Mouse (Mus musculus): ENCODE results near the gene Nlgn2. TPM values are rescaled to one million over a fixed set of nuclear protein-coding genes. Genes with fewer than 3 reads are reported as not detected.

The Nlgn2 gene
- polyA plus RNA-seq, 1 experiment from 2014 or later, result 16.6 TPM

DNA sequence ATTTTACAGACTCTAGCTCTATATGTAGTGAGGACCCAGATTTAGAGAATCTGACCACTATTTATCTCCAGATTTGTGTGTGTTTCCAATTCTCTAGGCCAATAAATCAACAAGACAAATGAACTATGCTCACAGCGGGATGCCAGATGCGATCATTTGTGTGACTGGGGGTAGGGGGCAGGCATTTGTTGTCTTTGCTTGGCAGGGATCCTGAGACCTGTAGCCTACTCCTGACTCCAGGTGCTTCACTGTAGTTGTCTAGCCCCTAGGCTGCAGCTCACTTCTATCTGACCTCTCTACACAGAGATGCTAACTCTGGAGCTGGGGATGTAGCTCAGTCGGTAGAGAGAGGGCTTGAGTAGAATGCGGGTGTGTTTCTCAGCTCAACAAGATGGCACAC lies 55.8 kb downstream of the Nlgn2 start:
- H3K9ac ChIP-seq, result no peak overlapping the region

DNA sequence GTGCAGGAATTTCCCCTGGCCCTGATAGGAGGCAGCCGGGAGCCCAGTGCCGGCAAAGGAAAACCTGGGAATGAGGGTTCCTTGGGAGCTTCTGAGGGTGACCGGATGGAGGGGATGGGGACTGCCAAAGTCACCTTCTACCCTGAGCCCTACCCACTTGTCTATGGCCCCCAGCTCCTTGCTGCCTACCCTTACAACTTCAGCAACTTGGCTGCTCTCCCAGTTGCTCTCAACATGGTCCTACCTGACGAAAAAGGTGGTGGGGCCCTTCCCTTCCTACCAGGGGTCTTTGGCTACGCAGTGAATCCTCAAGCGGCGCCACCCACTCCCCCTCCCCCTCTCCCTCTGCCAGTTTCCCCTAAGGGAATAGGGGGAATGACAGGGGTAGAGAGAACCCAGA lies 58.6 kb downstream of the Nlgn2 start:
- H3K9me3 ChIP-seq (replicated peaks), result no peaks in the 10 kb centered on the region
- peaks cover 15% of the 10 kb centered on the region; the same call in 1 of the 2 replicates for H3K36me3 ChIP-seq (ENCODE audit: poor library complexity, severe bottlenecking)
- no peak for ATAC-seq
- H3K9ac ChIP-seq, result no peak overlapping the region
- 0 out of 2 replicates have a peak, but pooled peaks cover 9% of the 10 kb centered on the region for H3K27me3 ChIP-seq
- H3K27ac ChIP-seq, result no peak overlapping the region
- peaks cover 6% of the 10 kb centered on the region for H3K4me1 ChIP-seq
- H3K4me3 ChIP-seq, result no peak overlapping the region
- H3K4me2 ChIP-seq, result no peak overlapping the region
- WGBS, result 50% methylated on average over 7 of the region's 7 CpGs

More for the DNA sequence above, 55.8 kb downstream of the Nlgn2 start:
- H3K4me2 ChIP-seq, result no peak overlapping the region
- ATAC-seq, result no peak
- H3K36me3 ChIP-seq (ENCODE audit: poor library complexity, severe bottlenecking), result 0 out of 2 replicates have a peak, but pooled peaks cover 4% of the 10 kb centered on the region
- 0 out of 2 replicates have a peak, but pooled peaks cover 9% of the 10 kb centered on the region for H3K27me3 ChIP-seq
- H3K4me3 ChIP-seq, result no peak overlapping the region
- no peak overlapping the region for H3K27ac ChIP-seq
- H3K9me3 ChIP-seq (replicated peaks), result no peaks in the 10 kb centered on the region
- H3K4me1 ChIP-seq, result peaks cover 6% of the 10 kb centered on the region
- 47% methylated on average over 4 of the region's 4 CpGs for WGBS

DNA sequence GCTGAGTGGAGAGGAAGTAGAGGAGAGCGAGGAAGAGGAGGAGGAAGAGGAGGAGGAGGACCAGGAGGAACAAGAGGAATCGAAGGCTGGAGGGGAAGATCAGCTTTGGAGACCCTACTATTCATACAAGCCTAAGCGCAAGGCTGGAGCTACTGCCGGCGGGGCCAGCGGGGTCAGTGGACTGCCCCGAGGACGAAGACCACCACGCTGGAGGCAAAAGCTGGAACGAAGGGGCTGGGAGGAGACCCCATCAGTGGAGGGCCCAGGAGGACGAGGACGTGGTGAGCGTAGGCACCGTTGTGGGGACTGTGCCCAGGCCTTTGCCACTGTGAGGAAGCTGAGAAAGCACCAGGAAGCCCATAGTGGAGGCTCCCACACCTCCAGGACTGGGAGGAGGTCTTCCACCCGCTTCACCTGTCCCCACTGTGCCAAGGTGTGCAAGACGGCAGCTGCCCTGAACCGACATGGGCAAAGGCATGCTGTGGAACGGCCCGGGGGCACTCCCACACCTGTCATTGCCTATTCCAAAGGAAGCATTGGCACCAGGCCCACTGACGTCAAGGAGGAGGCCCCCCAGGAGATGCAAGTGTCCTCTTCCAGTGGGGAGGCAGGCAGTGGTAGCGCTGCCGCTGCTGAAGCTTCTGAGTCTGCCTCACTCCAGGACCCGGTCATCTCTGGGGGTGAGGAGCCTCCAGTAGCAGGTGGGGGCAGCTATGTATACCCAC lies 59.2 kb downstream of the Nlgn2 start:
- no peak for ATAC-seq
- Histone ChIP-seq H3K4me2 (no peak overlapping the region), H3K4me3 (no peak overlapping the region), H3K9ac (no peak overlapping the region), H3K27ac (no peak overlapping the region), H3K4me1 (peaks cover 6% of the 10 kb centered on the region), H3K9me3 (replicated peaks) (no peaks in the 10 kb centered on the region), H3K27me3 (0 out of 2 replicates have a peak, but pooled peaks cover 9% of the 10 kb centered on the region), H3K36me3 (ENCODE audit: poor library complexity, severe bottlenecking) (peaks cover 15% of the 10 kb centered on the region; the same call in 1 of the 2 replicates)
- WGBS, result 74% methylated on average over 23 of the region's 23 CpGs

DNA sequence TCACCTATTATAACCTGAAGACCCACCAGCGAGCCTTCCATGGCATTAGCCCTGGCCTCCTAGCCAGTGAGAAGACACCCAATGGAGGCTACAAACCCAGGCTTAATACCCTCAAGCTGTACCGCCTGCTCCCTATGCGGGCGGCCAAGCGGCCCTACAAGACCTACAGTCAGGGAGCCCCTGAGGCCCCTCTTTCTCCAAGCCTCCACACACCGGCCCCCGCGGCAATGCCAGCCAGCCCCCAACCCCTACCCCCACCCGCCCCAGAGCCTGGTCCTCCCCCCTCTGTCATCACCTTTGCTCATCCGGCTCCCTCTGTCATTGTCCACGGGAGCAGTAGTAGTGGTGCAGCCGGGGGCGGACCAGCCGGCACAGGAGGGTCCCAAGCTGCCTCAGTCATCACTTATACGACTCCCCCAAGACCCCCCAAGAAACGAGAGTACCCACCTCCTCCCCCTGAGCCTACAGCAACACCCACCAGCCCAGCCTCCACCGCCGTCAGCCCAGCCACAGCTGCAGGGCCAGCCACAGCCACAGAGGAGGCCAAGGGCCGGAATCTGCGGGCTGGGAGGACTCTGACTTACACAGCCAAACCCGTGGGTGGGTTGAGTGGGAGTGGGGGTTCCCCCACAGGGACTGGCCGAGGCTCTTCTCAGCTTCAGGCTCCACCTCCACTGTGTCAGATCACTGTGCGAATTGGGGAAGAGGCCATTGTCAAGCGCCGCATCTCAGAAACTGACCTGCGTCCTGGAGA lies 59.9 kb downstream of the Nlgn2 start:
- ATAC-seq, result no peak
- H3K9me3 ChIP-seq (replicated peaks), result no peaks in the 10 kb centered on the region
- H3K9ac ChIP-seq, result no peak overlapping the region
- WGBS, result 70% methylated on average over 26 of the region's 26 CpGs
- H3K27ac ChIP-seq, result no peak overlapping the region
- no peak overlapping the region for H3K4me3 ChIP-seq
- H3K4me1 ChIP-seq, result peaks cover 6% of the 10 kb centered on the region
- 0 out of 2 replicates have a peak, but pooled peaks cover 9% of the 10 kb centered on the region for H3K27me3 ChIP-seq
- no peak overlapping the region for H3K4me2 ChIP-seq
- H3K36me3 ChIP-seq (ENCODE audit: poor library complexity, severe bottlenecking), result peaks cover 15% of the 10 kb centered on the region; the same call in 1 of the 2 replicates

- peaks cover 15% of the 10 kb centered on the region; the same call in 1 of the 2 replicates for H3K36me3 ChIP-seq (ENCODE audit: poor library complexity, severe bottlenecking)
- H3K4me3 ChIP-seq, result no peak overlapping the region
- H3K27me3 ChIP-seq, result 0 out of 2 replicates have a peak, but pooled peaks cover 2% of the 10 kb centered on the region
- H3K27ac ChIP-seq, result no peak overlapping the region
- peaks cover 6% of the 10 kb centered on the region for H3K4me1 ChIP-seq
- H3K9ac ChIP-seq, result no peak overlapping the region; the same call in 1 of the 2 replicates
- ATAC-seq, result no peak
- H3K9me3 ChIP-seq (replicated peaks), result no peaks in the 10 kb centered on the region
- WGBS, result 88% methylated on average over 20 of the region's 20 CpGs
- no peak overlapping the region for H3K4me2 ChIP-seq
Observed at GRCm38 (mm10) chr11:69776488-69776887, 61.1 kb downstream of the Nlgn2 start.

DNA sequence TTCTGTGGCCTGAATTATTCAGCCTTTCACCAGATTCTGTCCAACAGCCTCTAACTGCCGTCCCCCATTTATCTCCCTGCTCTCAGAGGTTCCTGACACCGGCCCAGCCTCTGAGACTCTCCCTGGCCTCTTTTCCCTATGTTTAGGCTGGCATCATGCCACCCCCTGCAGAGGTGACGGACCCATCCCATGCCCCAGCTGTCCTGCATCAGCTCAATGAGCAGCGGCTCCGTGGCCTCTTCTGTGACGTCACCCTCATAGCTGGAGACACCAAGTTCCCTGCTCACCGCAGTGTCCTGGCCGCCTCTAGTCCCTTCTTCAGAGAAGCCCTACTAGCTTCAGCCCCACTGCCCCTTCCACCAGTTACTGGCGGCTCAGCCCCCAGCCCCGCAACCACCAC lies 61.9 kb downstream of the Nlgn2 start:
- no peak for ATAC-seq
- peaks cover 6% of the 10 kb centered on the region for H3K4me1 ChIP-seq
- H3K9me3 ChIP-seq (replicated peaks), result no peaks in the 10 kb centered on the region
- no peak overlapping the region for H3K4me2 ChIP-seq
- 76% methylated on average over 10 of the region's 10 CpGs for WGBS
- H3K27ac ChIP-seq, result no peak overlapping the region
- H3K9ac ChIP-seq, result no peak overlapping the region
- H3K36me3 ChIP-seq (ENCODE audit: poor library complexity, severe bottlenecking), result peaks cover 15% of the 10 kb centered on the region; the same call in 1 of the 2 replicates
- 0 out of 2 replicates have a peak, but pooled peaks cover 2% of the 10 kb centered on the region for H3K27me3 ChIP-seq
- H3K4me3 ChIP-seq, result no peak overlapping the region

- no peak overlapping the region for H3K27ac ChIP-seq
- no peak for ATAC-seq
- no peaks in the 10 kb centered on the region for H3K9me3 ChIP-seq (replicated peaks)
- peaks cover 6% of the 10 kb centered on the region for H3K4me1 ChIP-seq
- 0 out of 2 replicates have a peak, but pooled peaks cover 2% of the 10 kb centered on the region for H3K27me3 ChIP-seq
- 56% methylated on average over 5 of the region's 5 CpGs for WGBS
- H3K4me2 ChIP-seq, result no peak overlapping the region
- H3K4me3 ChIP-seq, result no peak overlapping the region
- peaks cover 15% of the 10 kb centered on the region; the same call in 1 of the 2 replicates for H3K36me3 ChIP-seq (ENCODE audit: poor library complexity, severe bottlenecking)
- no peak overlapping the region for H3K9ac ChIP-seq
Observed at GRCm38 (mm10) chr11:69774961-69775360, 62.6 kb downstream of the Nlgn2 start.

Small RNA genes within 50 kb of the gene (microRNA-seq; reads per million reads assigned to microRNA genes)
- gene Mir6924, result not detected

Other genes starting within 250 kb of the Nlgn2 start
- 12.7 and 14.0 TPM in 2 replicates for gene Atp1b2, start 231.8 kb downstream of the Nlgn2 start, polyA plus RNA-seq (2015; fragmentation: Nextera tagmentation; extraction: Ambion mirVana)
- not detected in 2 replicates for gene Shbg, start 219.9 kb downstream of the Nlgn2 start, polyA plus RNA-seq (2015; fragmentation: Nextera tagmentation; extraction: Ambion mirVana)
- 20.6 and 22.7 TPM in 2 replicates for gene Sat2, start 215.8 kb downstream of the Nlgn2 start, polyA plus RNA-seq (2015; fragmentation: Nextera tagmentation; extraction: Ambion mirVana)
- gene Fxr2, start 204.8 kb downstream of the Nlgn2 start, polyA plus RNA-seq (2015; fragmentation: Nextera tagmentation; extraction: Ambion mirVana), result 38.7 and 42.2 TPM in 2 replicates
- gene Sox15, start 182.5 kb downstream of the Nlgn2 start, polyA plus RNA-seq (2015; fragmentation: Nextera tagmentation; extraction: Ambion mirVana), result not detected in 2 replicates
- gene Mpdu1, start 175.1 kb downstream of the Nlgn2 start, polyA plus RNA-seq (2015; fragmentation: Nextera tagmentation; extraction: Ambion mirVana), result 89.4 and 95.2 TPM in 2 replicates
- 4.4 and 5.2 TPM in 2 replicates for gene Cd68, start 171.6 kb downstream of the Nlgn2 start, polyA plus RNA-seq (2015; fragmentation: Nextera tagmentation; extraction: Ambion mirVana)
- gene Eif4a1, start 165.4 kb downstream of the Nlgn2 start, polyA plus RNA-seq (2015; fragmentation: Nextera tagmentation; extraction: Ambion mirVana), result 654 and 701 TPM in 2 replicates
- gene Senp3, start 155.7 kb downstream of the Nlgn2 start, polyA plus RNA-seq (2015; fragmentation: Nextera tagmentation; extraction: Ambion mirVana), result 93.7 and 99.6 TPM in 2 replicates
- 0.15 and 0.43 TPM in 2 replicates for gene Tnfsf13, start 152.0 kb downstream of the Nlgn2 start, polyA plus RNA-seq (2015; fragmentation: Nextera tagmentation; extraction: Ambion mirVana)
- gene Tnfsf12, start 141.9 kb downstream of the Nlgn2 start, polyA plus RNA-seq (2015; fragmentation: Nextera tagmentation; extraction: Ambion mirVana), result 1.00 and 1.1 TPM in 2 replicates
- 0.45 and 0.87 TPM in 2 replicates for gene Tnfsfm13, start 141.7 kb downstream of the Nlgn2 start, polyA plus RNA-seq (2015; fragmentation: Nextera tagmentation; extraction: Ambion mirVana)
- 23.2 and 24.1 TPM in 2 replicates for gene Polr2a, start 79.1 kb downstream of the Nlgn2 start, polyA plus RNA-seq (2015; fragmentation: Nextera tagmentation; extraction: Ambion mirVana)
- 0.26 and 0.58 TPM in 2 replicates for gene Slc35g3, start 75.8 kb downstream of the Nlgn2 start, polyA plus RNA-seq (2015; fragmentation: Nextera tagmentation; extraction: Ambion mirVana)
- 1.6 and 1.8 TPM in 2 replicates for gene Zbtb4, start 71.9 kb downstream of the Nlgn2 start, polyA plus RNA-seq (2015; fragmentation: Nextera tagmentation; extraction: Ambion mirVana)
- 1.5 TPM in 2 replicates for gene Chrnb1, start 41.8 kb downstream of the Nlgn2 start, polyA plus RNA-seq (2015; fragmentation: Nextera tagmentation; extraction: Ambion mirVana)
- gene Fgf11, start 35.9 kb downstream of the Nlgn2 start, polyA plus RNA-seq (2015; fragmentation: Nextera tagmentation; extraction: Ambion mirVana), result 3.3 and 3.8 TPM in 2 replicates
- 0.39 and 1.00 TPM in 2 replicates for gene Tmem102, start 32.2 kb downstream of the Nlgn2 start, polyA plus RNA-seq (2015; fragmentation: Nextera tagmentation; extraction: Ambion mirVana)
- not detected in 2 replicates for gene Gm39566, start 22.5 kb downstream of the Nlgn2 start, polyA plus RNA-seq (2015; fragmentation: Nextera tagmentation; extraction: Ambion mirVana)
- gene Spem2, start 19.3 kb downstream of the Nlgn2 start, polyA plus RNA-seq (2015; fragmentation: Nextera tagmentation; extraction: Ambion mirVana), result not detected in 2 replicates
- gene Spem1, start 15.6 kb downstream of the Nlgn2 start, polyA plus RNA-seq (2015; fragmentation: Nextera tagmentation; extraction: Ambion mirVana), result 0.37 and 0.52 TPM in 2 replicates
- 340 and 360 TPM in 2 replicates for gene Tmem256, start 730 bp upstream of the Nlgn2 start, polyA plus RNA-seq (2015; fragmentation: Nextera tagmentation; extraction: Ambion mirVana)
- 44.1 and 45.4 TPM in 2 replicates for gene Plscr3, start 8.6 kb upstream of the Nlgn2 start, polyA plus RNA-seq (2015; fragmentation: Nextera tagmentation; extraction: Ambion mirVana)
- gene Tnk1, start 20.9 kb upstream of the Nlgn2 start, polyA plus RNA-seq (2015; fragmentation: Nextera tagmentation; extraction: Ambion mirVana), result 0.09 and 0.20 TPM in 2 replicates
- gene Tmem95, start 40.2 kb upstream of the Nlgn2 start, polyA plus RNA-seq (2015; fragmentation: Nextera tagmentation; extraction: Ambion mirVana), result not detected in 2 replicates
- gene Kctd11, start 43.6 kb upstream of the Nlgn2 start, polyA plus RNA-seq (2015; fragmentation: Nextera tagmentation; extraction: Ambion mirVana), result 1.3 and 1.4 TPM in 2 replicates
- gene Acap1, start 57.8 kb upstream of the Nlgn2 start, polyA plus RNA-seq (2015; fragmentation: Nextera tagmentation; extraction: Ambion mirVana), result 0.28 and 0.34 TPM in 2 replicates
- gene 2810408A11Rik, start 63.2 kb upstream of the Nlgn2 start, polyA plus RNA-seq (2015; fragmentation: Nextera tagmentation; extraction: Ambion mirVana), result 19.1 and 20.3 TPM in 2 replicates
- gene Neurl4, start 63.3 kb upstream of the Nlgn2 start, polyA plus RNA-seq (2015; fragmentation: Nextera tagmentation; extraction: Ambion mirVana), result 15.5 and 20.2 TPM in 2 replicates
- gene Gps2, start 76.1 kb upstream of the Nlgn2 start, polyA plus RNA-seq (2015; fragmentation: Nextera tagmentation; extraction: Ambion mirVana), result 90.1 and 93.2 TPM in 2 replicates
- gene Eif5a, start 84.2 kb upstream of the Nlgn2 start, polyA plus RNA-seq (2015; fragmentation: Nextera tagmentation; extraction: Ambion mirVana), result 1,467 and 1,510 TPM in 2 replicates
- 4.5 and 6.0 TPM in 2 replicates for gene Ybx2, start 98.0 kb upstream of the Nlgn2 start, polyA plus RNA-seq (2015; fragmentation: Nextera tagmentation; extraction: Ambion mirVana)
- 9.3 and 12.6 TPM in 2 replicates for gene Slc2a4, start 110.4 kb upstream of the Nlgn2 start, polyA plus RNA-seq (2015; fragmentation: Nextera tagmentation; extraction: Ambion mirVana)
- gene Cldn7, start 127.0 kb upstream of the Nlgn2 start, polyA plus RNA-seq (2015; fragmentation: Nextera tagmentation; extraction: Ambion mirVana), result 0.59 and 1.4 TPM in 2 replicates
- gene Ctdnep1, start 143.4 kb upstream of the Nlgn2 start, polyA plus RNA-seq (2015; fragmentation: Nextera tagmentation; extraction: Ambion mirVana), result 21.1 and 24.3 TPM in 2 replicates
- 157 and 164 TPM in 2 replicates for gene Elp5, start 144.7 kb upstream of the Nlgn2 start, polyA plus RNA-seq (2015; fragmentation: Nextera tagmentation; extraction: Ambion mirVana)
- 598 and 670 TPM in 2 replicates for gene Gabarap, start 153.4 kb upstream of the Nlgn2 start, polyA plus RNA-seq (2015; fragmentation: Nextera tagmentation; extraction: Ambion mirVana)
- gene Phf23, start 158.0 kb upstream of the Nlgn2 start, polyA plus RNA-seq (2015; fragmentation: Nextera tagmentation; extraction: Ambion mirVana), result 78.5 and 79.9 TPM in 2 replicates
- 31.8 and 35.4 TPM in 2 replicates for gene Dvl2, start 162.8 kb upstream of the Nlgn2 start, polyA plus RNA-seq (2015; fragmentation: Nextera tagmentation; extraction: Ambion mirVana)
- 48.7 and 51.3 TPM in 2 replicates for gene Acadvl, start 177.6 kb upstream of the Nlgn2 start, polyA plus RNA-seq (2015; fragmentation: Nextera tagmentation; extraction: Ambion mirVana)
- 26.2 and 31.1 TPM in 2 replicates for gene Dlg4, start 179.2 kb upstream of the Nlgn2 start, polyA plus RNA-seq (2015; fragmentation: Nextera tagmentation; extraction: Ambion mirVana)
- 0.37 and 0.59 TPM in 2 replicates for gene Asgr1, start 216.3 kb upstream of the Nlgn2 start, polyA plus RNA-seq (2015; fragmentation: Nextera tagmentation; extraction: Ambion mirVana)

Measured in forebrain, embryonic 13.5 days (tissue).